Mouse (Mus musculus) large intestine, adult 2 months (tissue): ENCODE data around the gene Fnbp1. TPM values are rescaled to one million over a fixed set of nuclear protein-coding genes. Genes with fewer than 3 reads are reported as not detected.
"Not testable (repeated sequence)": the region's sequence is repeated elsewhere in the genome, so short reads cannot be mapped to it uniquely, and the experiment has no call there.

ENCODE experiments used
- DNase-seq: peaks from one replicate; pipeline ENCODE4 v3.0.0-alpha.2; 2012; ENCODE audit warnings: low read depth, low spot score
- WGBS: fragments of 180-500 bp; shearing (Covaris S2); methylation state at CpG from one replicate; pipeline ENCODE4 v1.1.7; 2018; 5-methylcytosine and 5-hydroxymethylcytosine counted together
- polyA plus RNA-seq: library from polyadenylated mRNA; depleted of rRNA; stranded (reverse); fragments of >200 nt; gene quantifications from 2 replicates; pipeline ENCODE4 v1.2.3, GENCODE M21; 2012; rRNA removed

Gene Fnbp1
- polyA plus RNA-seq, result 24.3 and 30.2 TPM in 2 replicates

- peak; percentile 53 for DNase-seq
Measured at GRCm38 (mm10) chr2:31141867-31142454, at the start of gene Fnbp1. Gene Fnbp1, minus strand, starts transcription at chr2:31142008.

GRCm38 (mm10) chr2:31189654-31190053, 47.8 kb upstream of the Fnbp1 start:
- WGBS, result 89% methylated on average over 3 of the region's 3 CpGs
- no peak for DNase-seq

More at GRCm38 (mm10) chr2:31141867-31142454, at the start of gene Fnbp1:
- WGBS, result under 1% methylated on average over 57 of the region's 59 CpGs

DNA sequence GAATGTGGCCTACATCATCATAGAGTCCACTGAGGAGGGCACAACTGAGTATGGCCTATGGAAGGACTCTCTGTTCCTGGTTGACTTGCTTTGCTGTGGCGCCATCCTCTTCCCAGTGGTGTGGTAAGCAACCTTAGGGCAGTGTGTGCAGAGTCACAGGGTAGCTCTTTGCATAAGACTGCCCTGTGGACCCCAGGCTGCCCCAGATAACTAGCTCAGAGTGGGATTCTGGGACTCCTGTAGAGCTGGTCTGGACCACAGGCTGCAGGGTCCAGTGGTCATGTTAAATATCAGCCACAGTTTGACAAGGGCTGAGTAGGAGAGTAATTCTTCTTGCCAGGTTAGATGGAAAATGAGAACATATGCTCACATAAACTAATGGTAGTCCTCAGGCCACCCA, 46.9 kb upstream of the Fnbp1 start:
- WGBS, result 100% methylated on average over 1 of the region's 1 CpGs

DNA sequence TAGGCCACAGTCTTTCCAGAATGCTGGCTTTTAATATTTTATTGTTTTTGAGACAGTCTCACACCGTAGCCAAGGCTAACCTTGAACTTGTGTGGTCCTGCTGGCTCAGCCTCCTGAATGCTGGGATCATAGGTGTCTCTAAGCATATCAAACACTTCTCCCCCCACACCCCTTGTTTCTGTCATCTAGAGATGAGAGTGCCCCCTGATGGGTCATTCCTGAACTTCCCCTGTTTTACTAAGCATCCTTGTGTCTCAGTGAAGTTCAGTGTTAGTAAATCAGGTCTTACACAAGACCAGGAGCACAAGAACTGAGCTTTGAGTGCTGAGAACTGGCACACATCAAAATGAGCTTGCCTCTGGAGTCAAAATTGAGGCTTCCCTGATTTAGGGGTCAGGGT, 42.0 kb upstream of the Fnbp1 start:
- DNase-seq, result no peak
- 100% methylated on average over 1 of the region's 1 CpGs for WGBS

More for the DNA sequence above, 46.9 kb upstream of the Fnbp1 start:
- DNase-seq, result no peak

- 87% methylated on average over 6 of the region's 6 CpGs for WGBS
Measured at GRCm38 (mm10) chr2:31182786-31183330, 41.0 kb upstream of the Fnbp1 start.

GRCm38 (mm10) chr2:31180081-31180551, 38.3 kb upstream of the Fnbp1 start:
- no peak for DNase-seq
- whole genome bisulfite sequencing, result 65% methylated on average over 7 of the region's 7 CpGs

More at GRCm38 (mm10) chr2:31182786-31183330, 41.0 kb upstream of the Fnbp1 start:
- DNase-seq, result no peak

DNA sequence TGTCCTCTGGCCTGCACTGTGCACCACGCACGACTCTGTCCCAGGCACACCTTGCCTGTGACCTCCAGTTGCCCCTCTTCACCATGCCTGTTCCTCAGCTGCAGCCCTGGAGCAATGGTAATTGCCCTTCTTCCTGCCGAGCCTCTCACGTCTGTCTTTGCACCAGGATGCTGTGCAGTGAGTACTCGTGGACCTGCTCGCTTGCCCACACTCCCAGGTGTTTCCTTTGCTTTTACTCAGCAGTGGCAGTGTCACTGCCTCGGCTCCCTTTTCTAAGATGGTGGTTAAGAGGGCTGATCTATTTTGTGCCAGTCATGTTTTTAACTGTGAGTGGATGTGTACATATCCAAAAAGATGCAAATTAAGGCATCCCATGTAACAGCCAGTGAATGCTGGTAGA, 37.7 kb upstream of the Fnbp1 start:
- WGBS, result 75% methylated on average over 7 of the region's 7 CpGs

DNA sequence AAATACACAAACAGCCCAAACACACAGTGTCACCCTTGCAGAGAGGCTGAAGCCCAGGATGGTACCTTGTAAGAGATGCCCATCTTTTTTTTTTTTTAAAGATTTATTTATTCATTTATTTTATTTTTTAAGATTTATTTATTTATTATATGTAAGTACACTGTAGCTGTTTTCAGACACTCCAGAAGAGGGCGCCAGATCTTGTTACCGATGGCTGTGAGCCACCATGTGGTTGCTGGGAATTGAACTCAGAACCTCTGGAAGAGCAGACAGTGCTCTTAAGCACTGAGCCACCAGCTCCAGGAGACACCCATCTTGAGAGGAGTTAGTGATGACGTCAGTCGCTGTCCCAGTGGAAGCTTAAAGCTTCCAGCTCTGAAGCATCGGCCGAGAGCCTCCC, 36.8 kb upstream of the Fnbp1 start:
- 81% methylated on average over 6 of the region's 6 CpGs for WGBS
- DNase-seq, result not testable (repeated sequence)

More for the DNA sequence above, 37.7 kb upstream of the Fnbp1 start:
- DNase-seq, result no peak

DNA sequence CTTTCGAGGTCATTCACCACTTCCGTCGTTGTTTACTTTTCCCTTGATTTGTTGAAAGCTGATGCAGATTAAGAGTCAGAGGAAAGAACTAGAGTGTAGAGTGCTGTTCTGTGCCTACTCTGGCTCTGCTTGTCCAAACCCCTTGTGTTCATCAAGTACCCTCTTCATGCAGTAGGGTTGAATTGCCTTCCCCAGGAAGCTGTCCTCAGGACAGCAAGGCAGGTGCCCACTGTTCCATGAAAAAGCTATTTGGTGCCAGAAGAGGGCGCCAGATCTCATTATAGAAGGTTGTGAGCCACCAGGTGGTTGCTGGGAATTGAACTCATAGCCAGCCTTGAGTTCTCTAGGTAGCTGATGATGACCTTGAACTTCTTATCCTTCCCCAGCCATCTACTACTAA, 31.5 kb upstream of the Fnbp1 start:
- WGBS, result 74% methylated on average over 4 of the region's 4 CpGs
- DNase-seq, result no peak

- no peak for DNase-seq
- 87% methylated on average over 5 of the region's 5 CpGs for WGBS
Measured at GRCm38 (mm10) chr2:31172536-31172935, 30.7 kb upstream of the Fnbp1 start.

DNA sequence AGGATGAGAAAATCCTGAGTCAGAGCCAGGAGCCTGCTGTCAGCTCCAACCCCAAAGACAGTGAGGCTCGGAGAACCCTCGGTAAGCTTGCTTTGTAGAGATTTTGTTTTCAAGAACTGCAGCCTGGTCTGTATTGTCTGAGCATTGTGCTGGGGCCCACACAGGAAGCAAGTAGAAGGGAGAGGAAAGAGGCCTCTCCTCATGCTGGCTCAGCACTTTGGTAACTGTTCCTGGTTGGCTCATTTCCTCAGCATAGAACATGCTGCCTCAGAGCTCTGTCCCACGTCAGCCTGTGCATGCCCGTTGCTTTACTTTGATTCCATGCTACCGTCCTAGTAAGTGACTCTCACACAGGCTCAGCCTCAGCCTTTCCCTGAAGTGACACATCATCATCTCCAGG, 30.2 kb upstream of the Fnbp1 start:
- DNase-seq, result no peak
- WGBS, result 71% methylated on average over 5 of the region's 5 CpGs

DNA sequence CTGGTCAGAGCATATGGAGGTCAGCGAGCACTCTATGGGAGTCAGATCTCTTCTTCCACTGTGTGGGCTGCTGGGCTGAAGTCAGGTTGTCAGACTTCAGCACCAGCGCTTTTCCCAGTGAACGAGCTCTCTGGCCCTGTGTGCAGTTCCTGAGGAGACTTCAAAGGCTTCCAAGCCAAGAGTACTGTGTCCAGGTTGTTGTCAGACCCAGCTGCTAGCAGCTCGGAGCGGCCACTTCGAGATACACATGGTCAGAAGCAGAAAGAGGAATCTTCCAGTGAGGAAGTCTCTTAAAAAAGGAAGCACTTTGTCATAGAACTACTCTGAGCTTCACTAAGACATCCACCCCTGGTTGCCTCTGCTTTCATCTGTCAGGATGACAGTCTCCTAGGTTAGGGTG, 28.4 kb upstream of the Fnbp1 start:
- WGBS, result 86% methylated on average over 6 of the region's 6 CpGs
- no peak for DNase-seq

GRCm38 (mm10) chr2:31169001-31169400, 27.2 kb upstream of the Fnbp1 start:
- 81% methylated on average over 10 of the region's 10 CpGs for WGBS
- DNase-seq, result no peak

- DNase-seq, result not testable (repeated sequence)
- 83% methylated on average over 2 of the region's 2 CpGs for WGBS
Measured at GRCm38 (mm10) chr2:31167571-31167970, 25.8 kb upstream of the Fnbp1 start.

DNA sequence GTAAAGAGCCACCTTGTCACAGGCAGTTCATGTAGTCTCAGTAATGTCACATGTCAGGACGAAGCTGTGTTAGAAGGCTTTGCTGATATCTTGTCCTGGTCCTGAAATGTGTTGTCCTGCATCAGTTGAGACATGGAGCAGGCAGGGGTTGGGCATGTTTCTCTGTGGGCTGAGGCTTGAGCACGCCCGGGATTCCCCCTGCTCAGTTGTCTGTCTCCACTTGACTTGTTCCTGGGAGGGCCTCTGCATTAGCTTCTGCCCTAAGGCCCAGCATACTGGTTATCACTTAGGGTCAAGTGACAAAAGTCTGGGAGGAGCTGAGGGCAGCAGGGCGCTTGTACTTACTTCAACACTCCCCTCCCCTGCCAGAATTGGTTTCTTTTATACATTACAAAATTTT, 23.7 kb upstream of the Fnbp1 start:
- DNase-seq, result no peak

GRCm38 (mm10) chr2:31164841-31165455, 23.1 kb upstream of the Fnbp1 start:
- 33% methylated on average over 5 of the region's 5 CpGs for WGBS
- DNase-seq, result no peak

More for the DNA sequence above, 23.7 kb upstream of the Fnbp1 start:
- WGBS, result 71% methylated on average over 4 of the region's 4 CpGs

DNA sequence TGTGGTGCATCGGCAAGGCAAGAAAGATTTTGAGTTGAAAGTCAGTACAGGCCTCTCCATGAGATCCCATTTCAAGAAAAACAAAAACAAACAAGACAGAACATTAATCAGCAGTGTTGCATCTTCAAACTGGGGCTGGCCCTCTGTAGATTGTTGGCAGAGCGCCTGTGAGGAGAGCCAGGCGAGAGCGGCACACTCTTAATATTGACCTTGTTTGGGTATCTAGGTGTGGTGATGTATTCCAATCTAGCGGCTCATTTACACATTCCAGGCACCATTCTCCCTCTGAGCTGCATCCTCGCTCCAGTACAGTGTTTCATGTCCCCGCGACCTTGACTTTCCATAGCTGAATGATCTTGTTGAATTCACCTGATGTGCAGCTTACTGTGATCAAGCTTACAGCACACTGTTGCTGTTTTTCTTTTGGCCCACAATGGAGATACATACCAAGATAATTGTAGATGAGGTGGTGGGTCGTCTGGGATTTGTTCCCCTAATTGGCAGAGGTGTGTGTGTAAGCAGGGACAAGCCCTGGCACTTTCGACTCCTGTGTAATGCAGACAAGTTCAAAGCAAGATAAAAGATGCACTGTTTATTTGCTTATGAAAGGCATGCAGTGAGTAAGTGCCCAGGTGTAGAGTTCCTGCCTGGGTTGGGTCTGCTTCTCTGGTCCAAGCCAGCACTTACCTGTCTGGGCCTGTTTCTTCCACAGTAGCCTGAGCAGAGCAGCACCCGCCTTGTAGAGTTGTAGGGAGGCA, 21.7 kb upstream of the Fnbp1 start:
- no peak for DNase-seq
- WGBS, result 49% methylated on average over 11 of the region's 11 CpGs

DNA sequence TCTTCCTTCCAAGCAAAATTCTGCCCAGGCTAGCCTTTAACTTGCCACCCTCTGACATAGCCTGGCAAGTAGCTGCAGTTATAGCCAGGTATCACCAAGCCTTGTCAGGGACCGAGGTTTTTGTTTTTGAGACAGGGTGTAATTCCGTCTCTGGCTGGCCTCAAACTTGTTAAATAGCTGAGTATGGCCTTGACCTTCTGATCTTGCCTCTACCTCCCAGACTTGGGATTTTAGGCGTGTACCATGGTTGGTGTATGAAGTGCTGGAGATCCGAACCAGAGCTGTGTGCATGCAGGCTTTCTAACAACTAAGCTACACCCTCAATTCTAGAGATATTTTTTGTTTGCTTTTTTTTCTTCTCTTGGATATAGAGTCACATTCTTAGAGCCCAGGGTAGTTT, 19.8 kb upstream of the Fnbp1 start:
- no peak for DNase-seq
- 68% methylated on average over 4 of the region's 4 CpGs for WGBS

DNA sequence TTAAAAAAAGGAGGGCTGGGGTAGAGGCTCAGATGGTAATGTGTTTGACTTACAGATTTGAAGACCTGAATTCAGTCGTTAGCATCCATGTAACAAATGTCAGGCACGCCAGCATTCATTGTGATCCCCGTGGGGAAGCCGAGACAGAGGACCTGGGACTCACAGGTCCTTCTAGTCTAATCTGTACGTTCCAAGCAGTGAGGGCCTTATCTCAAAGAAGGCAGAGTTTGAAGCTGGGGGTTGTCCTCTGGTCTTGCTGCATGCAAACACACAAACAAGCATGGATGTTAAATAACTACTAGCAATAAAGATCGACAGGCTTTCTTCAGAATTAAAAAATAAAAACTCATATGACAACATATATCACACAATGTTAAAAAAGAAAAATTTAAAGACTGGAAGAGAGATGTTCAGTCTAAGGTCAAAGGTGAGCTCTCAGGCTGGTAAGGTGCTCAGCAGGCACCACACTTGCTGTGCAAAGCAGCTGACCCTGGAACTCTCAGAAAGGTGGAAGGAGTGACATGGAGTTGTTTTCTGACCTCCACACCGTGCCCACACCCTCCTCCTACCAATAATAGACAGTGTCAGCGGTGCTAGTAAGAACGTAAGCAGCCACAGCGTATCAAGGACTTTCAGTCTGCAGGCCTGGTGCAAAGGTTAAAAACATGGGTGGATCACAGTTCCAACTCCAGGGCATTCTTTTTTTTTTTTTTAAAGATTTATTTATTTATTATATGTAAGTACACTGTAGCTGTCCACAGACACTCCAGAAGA, 18.5 kb upstream of the Fnbp1 start:
- WGBS, result 59% methylated on average over 10 of the region's 10 CpGs
- peak; percentile 56 for DNase-seq

- 88% methylated on average over 3 of the region's 3 CpGs for WGBS
- DNase-seq, result no peak
Measured at GRCm38 (mm10) chr2:31156846-31157245, 15.0 kb upstream of the Fnbp1 start.
